Mouse (Mus musculus) lung, postnatal 14 days (tissue): ENCODE measurements around the gene Gpn3.

Experiments
- DNase-seq: peaks from one replicate; pipeline ENCODE4 v3.0.0; 2021

Gpn3 gene

DNA sequence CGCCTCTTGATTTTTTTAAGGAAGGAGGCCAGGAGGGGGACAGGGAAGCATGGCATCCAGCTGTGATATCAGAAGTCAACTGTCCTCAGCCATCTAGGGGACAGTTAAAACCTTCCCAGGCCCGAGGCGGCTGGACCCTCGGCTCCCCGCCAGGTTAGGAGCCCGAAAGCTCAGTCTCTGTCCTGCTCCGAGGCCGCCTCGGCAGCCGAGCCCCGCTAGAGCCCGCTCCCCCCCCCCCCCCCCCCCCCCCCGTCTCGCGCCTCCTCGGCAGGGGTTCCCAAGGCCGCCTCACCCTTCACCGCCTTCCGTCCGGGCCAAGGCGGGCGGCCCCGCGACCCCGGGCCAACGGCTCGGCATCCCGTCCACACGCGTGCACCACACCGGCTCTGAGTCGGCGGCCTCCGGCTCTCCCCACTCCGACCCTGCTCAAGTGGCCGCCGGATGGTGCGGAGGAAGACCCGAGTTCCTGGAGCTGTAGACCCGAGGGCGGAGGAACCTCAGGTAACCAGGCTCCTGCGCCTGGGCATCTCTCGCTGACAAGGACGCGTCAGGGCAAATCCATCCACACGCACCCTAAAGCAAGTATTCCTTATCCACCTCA lies at the start of gene Gpn3:
Gpn3 (plus strand) TSS at position 286 of the 601 bp plus-strand sequence.
- peak; percentile 13 for DNase-seq

DNA sequence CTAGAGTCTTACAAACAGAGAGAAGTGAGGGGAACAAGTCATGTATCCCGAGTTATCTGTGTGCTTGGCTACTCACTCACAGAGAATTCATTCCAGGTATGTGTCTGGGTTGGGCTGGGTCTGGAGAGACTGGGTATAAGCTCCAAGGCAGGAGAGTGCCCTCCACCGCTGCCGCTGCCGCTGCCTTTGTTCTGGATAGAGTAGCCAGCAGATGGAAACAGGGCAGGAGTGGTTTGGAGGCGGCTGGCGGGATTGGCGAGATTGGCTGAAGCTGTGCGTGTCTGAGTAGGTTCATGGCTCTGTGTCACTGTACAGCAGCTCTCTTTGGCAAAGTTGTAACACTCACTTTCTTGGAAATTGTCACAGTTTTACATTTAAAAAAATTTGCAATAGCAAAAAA lies 48.2 kb upstream of the Gpn3 start:
- DNase-seq, result no peak

DNA sequence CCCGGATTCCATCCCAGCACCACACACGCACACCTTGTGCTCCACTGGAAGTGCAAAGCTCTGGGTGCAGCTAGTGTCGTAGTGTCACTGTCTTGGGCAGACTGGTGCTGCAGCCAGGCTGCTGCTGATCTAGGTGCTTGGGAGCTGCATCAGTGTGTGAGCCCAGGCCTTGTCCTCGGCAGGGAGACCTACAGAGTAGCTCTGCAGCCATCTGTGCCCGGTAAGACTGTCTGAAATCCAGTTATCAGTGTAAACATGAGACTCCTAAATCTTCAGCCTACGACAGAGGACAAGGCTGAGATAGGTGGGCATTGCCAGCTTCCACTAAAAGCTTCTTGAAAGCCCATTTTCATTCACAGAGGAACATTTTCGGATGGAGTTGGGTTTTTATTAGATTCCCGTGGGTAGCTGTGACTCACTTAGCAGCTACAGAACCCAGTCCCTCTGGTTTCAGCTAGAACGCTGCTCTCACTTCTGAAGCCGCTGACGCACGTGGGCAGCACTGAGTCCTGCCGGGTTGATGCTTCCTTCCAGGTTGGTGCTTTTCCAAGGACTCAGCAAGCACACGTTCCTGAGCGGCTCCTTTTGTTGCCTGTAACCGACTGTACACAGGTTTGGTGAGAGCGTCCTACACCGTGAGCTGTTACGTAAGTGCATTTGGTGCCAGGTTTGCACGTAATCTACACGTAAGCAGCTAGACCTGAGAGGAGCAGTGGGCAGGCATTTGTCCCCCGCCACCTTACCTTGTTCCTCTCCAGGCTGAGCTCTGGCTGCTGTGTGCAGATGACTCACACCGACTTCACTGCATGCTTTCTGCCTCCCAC lies 46.9 kb upstream of the Gpn3 start:
- peak; percentile 47 for DNase-seq

DNA sequence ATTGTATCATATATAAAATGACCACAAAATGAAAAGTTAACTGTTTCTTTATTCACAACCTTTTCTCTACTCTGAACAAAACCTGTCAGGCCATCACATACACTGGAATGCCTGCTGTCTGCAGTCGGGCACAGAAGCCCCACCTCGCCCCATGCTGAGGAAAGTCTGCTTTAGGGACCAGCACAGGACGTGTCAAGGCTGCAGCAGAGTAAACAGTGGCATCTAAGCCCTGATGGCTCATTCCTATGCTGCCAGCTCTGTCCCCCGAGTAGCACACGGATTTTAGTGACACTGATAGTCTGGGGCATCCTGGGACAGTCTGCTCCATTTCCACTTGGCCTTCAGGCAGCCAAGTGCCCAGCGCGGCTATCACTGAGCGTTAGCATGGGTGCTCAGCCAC lies 46.2 kb upstream of the Gpn3 start:
- no peak for DNase-seq

DNA sequence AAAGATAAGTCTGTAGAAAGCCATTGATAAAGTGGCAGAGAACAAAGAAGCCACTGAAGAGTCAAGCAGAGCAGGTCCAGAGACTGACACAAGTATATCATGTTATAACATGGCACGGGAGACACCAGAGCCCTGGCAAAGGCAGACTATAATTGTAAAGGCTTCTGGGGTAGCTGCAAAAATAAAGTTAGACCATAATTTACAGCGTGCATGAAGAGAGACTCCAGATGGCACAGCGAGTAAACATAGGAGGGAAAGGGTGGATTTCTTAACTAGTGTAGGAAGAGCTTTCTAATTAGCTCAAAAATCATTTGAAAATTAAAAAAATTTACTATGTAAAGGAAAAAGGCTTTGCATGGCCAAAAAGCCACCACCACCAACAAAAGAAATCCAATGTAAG lies 44.4 kb upstream of the Gpn3 start:
- no peak for DNase-seq

DNA sequence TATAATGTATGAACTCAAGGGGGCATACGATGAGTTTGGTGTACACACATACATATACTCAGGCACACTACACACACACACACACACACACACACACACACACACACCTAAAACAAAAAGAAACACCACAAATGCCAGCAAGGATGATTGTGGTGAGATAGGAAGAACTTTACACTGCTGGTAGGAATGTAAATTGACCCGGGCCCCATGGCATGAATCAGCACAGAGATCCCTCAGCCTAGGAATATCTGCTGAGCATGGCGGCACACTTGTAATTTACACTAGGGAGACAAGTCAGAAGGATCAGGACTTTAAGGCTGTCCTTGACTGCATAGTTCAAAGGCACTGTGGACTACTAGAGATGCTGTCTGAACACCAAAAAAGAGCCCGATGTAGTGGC lies 41.4 kb upstream of the Gpn3 start:
- DNase-seq, result no peak

DNA sequence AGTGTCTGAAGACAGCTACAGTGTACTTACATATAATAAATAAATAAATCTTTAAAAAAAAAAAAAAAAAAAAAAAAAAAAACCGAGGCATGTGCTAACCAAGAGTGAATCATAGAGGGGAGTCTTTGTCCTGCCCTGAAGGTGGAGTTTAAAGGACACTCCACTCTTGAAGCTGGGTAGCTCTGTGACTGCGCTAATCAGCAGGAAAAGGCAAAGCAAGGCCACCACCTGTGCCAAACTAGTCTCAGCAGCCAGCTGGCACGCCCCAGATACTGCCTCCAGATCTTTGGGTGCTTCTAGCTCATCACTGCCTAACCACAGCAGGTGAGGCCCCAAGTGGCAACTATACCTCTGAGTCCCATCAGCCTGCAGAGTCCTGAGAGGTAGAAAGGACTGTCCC lies 37.0 kb upstream of the Gpn3 start:
- DNase-seq, result no peak

DNA sequence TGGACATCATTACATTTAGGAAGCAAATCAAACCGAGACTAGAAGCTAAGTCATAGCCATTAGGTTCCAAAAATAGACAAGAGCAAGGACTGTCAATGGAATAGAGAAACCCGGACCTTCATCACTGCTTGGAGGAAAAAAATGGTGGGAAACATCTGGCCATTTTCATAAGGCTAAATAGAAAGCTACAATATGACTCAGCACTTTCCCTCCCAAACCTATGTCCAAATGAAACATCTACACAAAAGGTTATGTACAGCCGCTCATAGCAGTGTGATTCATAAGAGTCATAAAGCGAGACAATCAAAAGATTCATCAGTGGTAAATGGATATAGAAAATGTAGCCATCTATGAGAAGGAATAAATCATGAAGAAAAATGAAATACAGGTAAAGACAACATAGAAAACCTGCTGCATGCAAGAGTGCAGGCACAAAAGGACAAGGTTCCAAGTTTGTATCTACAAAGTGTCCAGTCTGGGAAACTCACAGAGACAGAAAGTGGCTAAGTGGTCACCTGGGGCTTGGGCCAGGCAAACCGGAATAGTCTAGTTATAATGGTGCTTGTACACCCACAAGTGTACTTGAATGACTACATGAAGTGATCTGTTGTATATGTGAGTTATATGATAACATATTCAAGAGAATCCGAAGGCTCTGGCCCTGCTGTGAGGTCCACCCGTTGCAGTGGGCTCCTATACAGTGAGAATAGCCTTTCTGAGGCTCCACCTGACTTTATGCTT lies 35.0 kb upstream of the Gpn3 start:
- no peak for DNase-seq

DNA sequence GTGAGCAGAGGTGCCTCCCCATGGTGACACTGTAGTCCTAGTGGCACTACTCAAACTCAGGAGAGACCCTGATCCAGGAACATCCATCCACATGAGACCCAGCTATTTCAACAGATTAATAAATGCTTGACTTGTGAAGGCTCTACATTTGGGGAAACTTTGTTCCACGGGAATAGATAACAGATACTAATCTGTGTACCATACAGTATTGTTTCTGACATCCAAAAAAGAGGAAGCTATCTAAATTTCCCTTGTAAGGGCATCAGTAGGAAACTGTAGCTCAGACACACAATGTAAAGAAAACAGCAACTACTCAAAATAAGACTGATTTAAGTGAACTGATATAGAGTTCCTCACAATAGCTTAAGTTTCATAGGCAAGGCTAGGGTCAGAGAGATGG lies 28.8 kb upstream of the Gpn3 start:
- DNase-seq, result no peak

DNA sequence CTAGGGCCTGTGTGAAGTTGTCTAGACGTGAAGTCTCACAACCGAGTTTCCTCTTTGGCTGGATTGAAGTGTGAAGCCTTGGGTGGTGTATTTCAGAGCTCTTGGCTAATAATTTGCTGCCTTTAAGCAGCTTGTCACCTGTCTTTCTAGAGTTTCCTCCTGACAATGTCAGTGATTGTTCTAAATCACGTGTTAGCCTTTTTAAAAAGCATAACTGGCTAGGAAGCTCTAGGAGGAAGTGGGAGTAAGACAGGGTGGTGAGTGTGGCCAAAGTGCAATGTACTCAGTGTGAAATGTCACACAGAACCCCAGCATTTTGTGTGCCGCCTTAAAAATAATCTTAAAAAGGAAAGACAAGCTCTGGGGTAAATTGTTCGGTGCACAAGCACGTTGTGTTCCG lies 27.9 kb upstream of the Gpn3 start:
- no peak for DNase-seq

DNA sequence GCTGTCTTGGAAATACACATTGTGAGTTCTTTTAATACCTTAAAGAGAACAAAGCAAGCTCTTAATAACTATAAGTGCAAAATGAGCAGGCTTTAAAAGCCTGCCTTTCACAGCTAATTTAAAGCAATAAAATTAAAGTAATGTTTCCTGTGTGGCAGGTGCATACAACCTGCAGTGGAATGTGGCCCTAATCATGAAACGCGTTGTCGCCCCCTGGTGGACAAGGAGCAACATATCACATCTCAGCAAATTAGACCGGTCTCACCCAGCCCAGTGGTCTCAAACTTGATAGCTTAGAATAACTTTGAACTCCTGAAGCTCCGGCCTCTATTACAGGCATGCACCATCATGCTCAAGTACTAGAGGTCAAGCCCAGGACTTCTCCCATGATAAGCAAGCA lies 27.4 kb upstream of the Gpn3 start:
- DNase-seq, result peak; percentile 85

DNA sequence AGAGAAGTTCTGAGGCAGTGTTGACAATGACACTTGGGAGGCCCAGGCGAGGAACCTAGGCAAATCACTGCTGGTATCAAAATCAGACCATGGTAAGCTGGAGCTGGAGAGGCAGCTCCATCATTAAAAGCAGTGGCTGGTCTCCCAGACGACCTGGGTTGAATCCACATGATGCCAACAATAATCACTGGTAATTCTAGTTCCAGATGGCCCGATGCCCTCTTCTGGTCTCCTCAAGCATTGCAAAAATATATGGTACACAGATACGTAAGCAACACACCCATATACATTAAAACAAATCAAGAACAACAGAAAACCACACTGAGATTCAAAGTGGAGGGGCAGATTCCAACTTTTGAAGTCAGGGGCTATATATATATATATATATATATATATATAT lies 25.9 kb upstream of the Gpn3 start:
- no peak for DNase-seq

DNA sequence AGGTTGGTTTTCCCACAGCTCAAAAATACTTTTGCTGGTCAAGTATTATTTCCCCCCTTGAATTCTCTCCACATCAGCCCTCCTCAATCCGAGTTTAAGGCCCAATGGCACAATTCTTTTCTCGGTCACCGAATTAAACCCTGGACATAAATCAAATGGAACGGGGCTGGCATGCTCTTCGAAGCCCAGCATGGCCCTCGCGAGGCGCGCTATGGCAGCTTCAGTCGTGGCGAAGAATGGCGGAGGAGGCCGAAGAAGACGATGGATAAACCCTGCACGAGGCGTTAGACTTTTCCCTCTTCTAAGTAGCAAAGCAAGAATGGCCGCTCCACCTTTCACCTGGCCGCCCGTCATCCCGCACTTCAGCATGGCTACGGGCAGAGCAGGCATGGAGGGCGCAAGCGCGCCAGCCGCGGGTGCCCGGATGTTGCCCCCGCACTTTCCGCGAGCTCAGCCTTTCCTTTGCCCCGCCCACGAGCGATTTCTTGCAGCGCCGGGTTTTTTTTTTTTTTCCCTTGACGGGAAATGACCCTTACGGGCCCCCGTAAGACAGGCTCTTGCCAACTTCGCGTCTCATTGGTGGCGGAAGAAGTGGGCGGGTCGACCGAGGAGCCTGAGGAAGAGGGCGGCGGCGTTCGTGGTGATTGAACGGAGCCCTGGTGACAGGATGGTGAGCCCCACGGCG lies 17.7 kb upstream of the Gpn3 start, which contains the start of the genes Rad9b and Vps29:
Rad9b (minus strand) TSS at position 427 of the 685 bp plus-strand sequence.
Vps29 (plus strand) TSS at position 563 of the 685 bp plus-strand sequence.
- peak; percentile 99 for DNase-seq

DNA sequence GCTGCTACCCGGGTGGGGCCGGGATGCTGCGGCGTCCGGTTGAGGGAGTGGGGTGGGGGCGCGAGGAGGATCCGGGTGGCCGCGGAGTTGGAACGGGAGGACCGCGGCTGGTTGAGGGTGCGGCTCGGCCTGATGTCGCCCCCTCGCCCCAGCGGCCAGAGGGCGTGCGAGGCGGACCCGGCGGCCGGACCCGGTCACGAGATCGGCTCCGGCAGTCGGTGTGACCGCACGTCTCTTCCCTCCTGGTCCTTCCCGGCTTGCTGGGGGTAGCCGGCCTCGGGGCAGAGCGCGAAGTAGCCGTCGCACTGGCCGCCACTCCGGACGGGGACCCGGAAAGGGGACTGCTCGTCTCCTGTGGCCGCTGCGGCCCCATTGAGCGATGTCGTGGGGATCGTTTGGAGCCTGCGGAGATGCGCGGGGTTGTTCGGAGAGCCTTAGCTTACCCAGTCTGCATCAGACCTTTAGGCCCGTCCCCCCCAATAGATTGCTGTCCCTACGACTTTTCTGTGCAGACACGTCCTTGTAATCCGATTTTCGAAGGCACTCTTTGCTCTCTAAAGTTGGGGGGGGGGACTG lies 17.1 kb upstream of the Gpn3 start:
- no peak for DNase-seq

DNA sequence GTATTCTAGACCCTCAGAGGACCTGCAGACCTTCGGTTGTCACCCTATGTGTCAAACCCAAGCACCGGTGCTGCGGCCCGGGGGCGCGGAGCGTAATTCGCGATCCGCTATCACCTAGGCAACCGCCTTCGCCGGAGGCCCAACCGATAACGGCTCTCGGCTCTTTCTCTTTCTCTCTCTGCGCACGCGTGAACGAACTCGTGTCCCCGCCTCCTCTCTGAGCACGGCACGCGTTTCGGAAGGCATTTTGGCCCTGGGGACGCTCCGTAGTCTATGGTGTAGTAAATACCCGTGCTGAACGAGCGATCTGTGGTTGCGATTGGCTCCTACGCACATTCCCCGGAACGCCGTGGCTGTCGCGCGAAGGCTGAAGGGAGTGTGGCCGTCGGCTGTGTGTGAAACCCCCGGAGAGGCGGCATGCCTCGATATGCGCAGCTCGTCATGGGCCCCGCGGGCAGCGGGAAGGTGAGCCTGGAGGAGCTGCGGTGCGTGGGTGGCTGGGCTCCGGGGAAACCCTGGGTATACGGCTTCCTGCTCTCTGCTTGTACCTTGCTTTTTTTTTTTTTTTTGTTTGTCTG lies 605 bp downstream of the Gpn3 start, which contains the start of gene Fam216a:
Fam216a (minus strand) TSS at position 173 of the 578 bp plus-strand sequence.
- peak; percentile 99 for DNase-seq

DNA sequence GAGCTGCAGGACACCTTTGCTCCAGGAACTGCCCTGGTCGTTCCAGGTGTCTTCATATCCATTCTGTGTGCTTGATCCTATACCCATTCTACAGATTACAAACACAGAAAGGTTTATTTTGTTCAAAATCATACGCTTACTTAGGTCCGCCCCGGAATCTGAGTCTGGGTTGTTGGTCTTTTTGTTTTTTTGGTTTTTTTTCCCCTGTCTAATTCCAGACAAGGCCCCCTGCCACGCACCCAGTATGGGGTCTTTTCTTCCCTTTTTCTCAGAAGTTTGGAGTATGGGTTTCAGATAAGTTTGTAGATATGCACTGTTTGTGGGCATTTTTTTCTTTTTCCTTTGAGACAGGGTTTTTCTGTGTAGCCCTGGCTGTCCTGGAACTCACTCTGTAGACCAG lies 1.2 kb downstream of the Gpn3 start:
- DNase-seq, result no peak

DNA sequence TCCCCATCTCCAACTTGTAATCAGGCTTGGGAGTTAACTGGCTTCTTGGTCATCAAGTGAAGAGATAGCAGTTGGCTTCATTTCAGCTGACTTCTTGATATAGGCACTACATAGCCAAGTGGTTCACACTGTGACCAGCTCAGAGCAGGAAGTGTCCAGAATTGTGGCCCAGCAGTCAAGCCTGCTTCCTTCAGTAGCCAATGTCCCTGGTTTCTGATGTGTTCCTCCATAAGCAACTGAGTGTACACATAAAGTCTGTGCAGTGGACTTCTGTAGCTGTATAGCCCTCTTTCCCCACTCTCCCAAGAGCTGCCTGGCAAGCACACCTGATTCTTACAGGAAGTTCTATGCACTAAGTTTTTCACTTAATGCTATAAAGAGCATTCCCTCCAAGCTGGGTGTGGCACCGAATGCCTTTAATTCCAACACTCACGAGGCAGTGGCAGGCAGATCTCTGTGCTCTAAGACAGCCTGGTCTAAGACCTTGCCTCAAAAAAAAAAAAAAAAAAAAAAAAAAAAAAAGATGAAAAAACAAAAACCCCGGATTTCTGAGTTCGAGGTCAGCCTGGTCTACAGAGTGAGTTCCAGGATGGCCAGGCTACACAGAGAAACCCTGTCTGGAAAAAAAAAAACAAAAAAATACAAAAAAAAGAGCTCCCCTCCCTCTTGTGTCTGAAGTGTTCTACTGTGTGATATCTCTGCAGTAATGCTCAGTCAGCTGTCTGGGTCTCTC lies 5.6 kb downstream of the Gpn3 start:
- DNase-seq, result no peak

DNA sequence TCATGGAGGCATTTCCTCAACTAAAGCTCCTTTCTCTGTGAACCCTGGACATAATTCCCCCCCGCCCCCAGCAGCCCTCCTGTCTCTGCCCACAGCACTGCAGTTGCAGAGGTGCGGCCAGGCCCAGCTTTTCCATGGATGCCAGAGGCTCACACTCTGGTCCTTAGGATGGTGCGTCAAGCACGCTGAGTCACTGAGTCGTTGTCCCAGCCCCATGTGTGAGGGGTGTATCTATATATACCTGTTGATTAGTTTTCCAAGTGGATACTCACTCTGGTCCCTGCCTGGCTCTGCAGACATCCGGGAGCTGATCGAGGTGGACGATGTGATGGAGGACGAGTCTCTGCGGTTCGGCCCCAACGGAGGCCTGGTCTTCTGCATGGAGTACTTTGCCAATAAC lies 6.5 kb downstream of the Gpn3 start:
- DNase-seq, result no peak

DNA sequence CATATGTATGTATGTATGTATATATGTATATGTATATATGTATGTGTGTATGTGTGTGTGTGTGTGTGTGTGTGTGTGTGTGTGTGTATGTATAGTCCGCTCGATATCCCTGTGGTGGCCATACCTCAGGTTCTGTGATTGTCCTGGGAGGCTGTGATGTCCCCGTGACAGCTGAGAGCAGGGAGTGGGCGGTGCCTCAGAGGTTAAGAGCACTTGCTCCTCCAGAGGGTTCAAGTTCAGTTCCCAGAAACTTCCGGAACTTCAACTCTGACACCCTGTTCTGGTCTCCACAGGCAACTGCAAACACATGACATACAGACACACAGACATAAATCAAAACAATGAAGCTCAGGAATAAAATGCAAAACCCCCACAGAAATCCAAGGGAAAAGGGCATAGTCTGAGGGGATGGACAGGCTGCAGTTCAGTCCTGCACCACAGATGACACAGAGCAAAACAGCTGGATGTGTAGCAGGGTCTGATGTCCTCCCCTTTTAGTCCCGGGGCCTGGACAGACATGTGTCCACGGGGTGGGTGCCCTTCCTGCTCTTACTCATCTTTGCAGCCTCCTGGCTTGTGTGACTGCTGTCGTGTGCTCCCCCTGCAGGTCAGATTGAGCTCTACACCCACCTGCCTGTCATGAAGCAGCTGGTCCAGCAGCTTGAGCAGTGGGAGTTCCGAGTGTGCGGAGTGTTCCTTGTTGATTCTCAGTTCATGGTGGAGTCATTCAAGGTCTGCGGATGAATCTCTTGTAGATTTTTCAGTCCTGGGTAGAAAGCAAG lies 7.9 kb downstream of the Gpn3 start:
- peak; percentile 78 for DNase-seq

DNA sequence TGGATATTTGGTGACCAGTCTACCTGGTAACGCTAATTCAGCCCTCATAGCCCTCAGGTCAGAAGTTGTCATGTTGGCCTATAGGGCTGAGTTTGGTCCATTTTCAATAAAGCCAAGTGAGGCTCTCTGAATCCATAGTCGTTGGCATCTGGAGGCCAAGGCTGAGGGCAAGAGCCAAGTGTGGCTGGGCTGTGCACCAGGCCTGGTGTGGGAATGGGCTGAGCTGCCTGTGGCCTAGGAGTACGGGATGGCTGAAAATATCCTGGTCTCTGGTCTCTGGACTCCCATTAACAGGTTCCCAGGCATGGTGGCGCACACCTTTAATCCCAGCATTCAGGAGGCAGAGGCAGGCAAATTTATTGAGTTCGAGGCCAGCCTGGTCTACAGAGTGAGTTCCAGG lies 18.3 kb downstream of the Gpn3 start:
- DNase-seq, result no peak

DNA sequence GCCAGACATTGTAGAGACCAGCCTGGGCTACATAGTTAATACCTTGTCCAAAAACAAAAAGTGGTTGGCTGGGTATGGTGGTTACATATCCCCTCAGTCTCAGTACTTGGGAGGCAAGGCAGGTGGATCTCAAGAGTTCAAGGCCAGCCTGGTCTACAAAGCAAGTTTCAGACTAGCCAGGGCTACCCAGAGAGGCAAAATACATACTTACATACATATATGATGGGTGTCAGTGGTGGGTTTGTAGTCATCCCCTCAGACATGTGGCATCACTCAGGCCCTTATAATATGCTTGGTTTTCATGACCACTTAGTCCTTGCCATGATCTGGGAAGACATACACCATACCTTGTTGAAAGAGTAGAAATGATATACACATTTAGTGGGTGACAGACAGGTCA lies 19.0 kb downstream of the Gpn3 start:
- no peak for DNase-seq
